Mouse (Mus musculus): ENCODE results near the gene Smn1.
"Not testable (repeated sequence)": the region's sequence is repeated elsewhere in the genome, so short reads cannot be mapped to it uniquely, and the experiment has no call there.

Smn1 gene

DNA sequence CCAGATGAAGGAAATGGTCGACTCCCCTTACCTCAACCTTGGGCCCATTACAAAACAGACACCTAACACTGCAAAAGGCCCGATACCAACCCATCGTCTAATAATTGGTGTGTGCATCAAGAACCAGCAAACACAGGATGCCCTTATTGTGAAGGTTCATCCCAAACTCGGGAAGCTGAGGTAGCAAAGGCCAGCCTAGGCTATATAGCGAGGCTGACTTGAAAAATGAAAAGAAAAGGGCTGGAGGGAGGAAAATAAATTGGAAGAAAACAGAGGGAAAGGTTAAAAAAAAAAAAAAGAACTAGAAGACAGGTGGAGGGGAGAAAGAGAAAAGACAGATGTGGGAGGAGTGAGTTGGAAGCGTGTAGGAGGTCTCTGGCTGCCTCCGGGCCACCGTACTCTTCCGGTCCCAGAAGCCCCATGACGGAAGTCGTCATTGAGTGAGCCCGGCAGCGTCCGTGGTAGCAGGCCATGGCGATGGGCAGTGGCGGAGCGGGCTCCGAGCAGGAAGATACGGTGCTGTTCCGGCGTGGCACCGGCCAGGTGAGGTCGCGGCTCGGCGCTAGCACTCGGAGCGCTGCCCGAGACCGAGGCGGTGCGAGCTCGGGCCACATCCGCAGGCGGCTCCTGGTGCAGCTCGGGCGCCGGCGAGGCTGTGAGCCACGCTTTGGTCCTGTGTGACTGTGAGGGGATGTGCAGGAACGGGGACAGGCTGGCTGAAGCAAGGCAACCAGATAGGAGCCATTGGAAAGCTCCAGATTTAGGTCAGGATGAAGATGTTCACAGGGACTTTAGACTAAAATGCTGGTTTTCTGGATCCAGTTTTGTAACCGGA, at the start of gene Smn1:
Gene Smn1, plus strand, starts transcription at position 430 of the 835 bp plus-strand sequence.
- peak; percentile 97 to 98 for DNase-seq (ENCODE audit: low spot score in 2 of 2)

- no peak for DNase-seq (ENCODE audit: low spot score in 2 of 2)
These were observed 25.8 kb upstream of the Smn1 start for GRCm38 (mm10) chr13:100098808-100099207.

GRCm38 (mm10) chr13:100103052-100103658, 21.5 kb upstream of the Smn1 start:
- no peak for DNase-seq (ENCODE audit: low spot score in 2 of 2)

- DNase-seq (ENCODE audit: low spot score in 2 of 2): peak; percentile 94 to 98
These were observed 20.9 kb upstream of the Smn1 start, which contains the start of gene Bdp1 for GRCm38 (mm10) chr13:100103748-100104254. TSS of gene Bdp1 (minus strand) at chr13:100104070.

DNA sequence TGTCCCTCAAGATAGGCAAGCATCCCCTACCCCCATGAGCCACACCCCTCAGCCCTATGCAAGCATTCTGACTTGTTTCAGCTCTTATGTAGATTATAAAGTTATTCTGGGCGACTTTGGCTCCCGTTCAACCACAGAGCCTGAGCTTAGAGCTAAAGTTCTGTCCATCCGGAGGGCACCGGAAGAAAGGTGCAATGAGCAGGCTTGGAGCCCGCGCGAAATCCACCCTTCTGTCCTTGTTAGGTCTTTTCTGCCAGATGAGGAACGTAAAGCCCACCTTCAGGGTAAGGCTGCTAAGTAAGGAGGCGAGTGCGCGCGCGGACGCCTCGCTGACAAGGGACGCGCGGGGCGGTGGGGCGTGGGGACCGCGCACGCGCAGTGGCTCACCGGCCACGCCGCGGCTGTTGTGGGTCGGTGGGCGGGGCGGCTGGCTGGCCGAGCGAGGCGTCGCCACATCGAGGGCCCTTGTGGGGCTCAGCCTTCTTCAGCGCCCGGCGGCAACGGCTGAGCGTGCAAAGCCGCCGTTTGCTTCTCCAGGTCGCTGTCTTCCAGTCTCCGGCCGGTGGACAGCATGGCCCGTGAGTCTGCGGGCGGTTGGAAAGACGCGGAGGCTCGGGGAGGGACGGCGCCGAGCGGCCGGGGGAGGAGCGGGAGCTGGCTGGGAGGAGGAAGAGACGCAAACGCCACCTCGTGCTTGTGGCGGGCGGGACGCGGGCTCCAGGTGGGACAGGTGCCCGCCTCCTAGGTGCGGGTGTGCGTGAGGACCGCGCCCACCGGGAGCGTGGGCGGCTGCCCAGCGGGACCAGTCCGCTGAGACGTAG, 16.8 kb upstream of the Smn1 start, which contains the start of gene Serf1:
Gene Serf1, plus strand, starts transcription at position 361 of the 821 bp plus-strand sequence.
- DNase-seq (ENCODE audit: low spot score in 2 of 2): peak; percentile 81

DNA sequence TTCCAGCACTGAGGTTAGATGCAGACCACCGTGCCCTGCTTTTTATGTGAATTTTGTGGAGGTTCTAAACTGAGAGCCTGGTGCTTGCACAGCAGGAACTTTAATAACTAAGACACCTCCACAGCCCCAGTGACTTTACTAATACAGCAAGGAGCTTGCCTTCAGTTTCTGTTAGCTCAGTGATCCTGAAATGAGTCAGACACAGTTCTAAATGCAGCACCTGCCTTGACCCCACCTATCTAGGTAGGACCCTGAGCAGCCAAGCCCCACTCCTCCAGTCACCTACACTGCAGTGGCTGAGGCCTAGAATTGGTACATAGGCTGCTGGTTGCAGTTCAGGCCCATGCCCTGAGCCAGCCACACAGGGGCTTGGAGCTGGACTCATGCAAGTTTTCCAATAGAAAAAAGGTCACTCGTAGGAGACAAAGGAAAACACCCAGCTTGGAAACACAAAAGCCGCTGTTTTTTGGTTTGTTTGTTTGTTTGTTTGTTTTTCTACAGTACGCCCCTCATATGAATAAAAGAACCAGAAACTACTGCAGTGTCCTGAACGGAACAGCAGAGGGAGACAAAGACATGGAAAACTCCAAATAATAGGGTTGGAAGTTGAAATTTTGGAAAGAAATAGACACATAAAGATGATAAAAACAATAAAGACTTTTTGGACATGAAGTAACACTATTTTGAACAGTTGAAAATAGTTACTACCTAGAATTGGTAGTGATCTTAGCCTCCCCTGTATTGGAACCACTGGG, 12.3 kb upstream of the Smn1 start:
- DNase-seq (ENCODE audit: low spot score in 2 of 2): no peak

DNA sequence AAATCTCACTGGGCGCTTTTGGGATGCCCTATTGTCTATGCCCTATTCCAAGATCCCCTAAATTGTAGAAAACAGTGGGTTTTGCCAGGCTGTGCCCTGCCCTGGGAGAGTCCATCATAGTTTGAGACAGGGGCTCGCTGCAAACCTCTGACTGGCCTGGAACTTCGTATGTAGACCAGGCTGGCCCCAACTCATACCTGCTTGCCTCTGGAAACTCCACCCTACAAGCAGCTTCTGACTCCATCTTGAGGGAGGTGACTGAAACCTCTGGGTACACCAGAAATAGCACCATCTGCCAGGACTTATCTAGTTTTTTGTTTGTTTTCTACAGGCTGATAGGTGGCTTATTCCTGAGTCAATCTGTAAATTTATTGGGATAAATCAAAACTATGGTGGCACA, 682 bp upstream of the Smn1 start:
- DNase-seq (ENCODE audit: low spot score in 2 of 2): no peak

DNA sequence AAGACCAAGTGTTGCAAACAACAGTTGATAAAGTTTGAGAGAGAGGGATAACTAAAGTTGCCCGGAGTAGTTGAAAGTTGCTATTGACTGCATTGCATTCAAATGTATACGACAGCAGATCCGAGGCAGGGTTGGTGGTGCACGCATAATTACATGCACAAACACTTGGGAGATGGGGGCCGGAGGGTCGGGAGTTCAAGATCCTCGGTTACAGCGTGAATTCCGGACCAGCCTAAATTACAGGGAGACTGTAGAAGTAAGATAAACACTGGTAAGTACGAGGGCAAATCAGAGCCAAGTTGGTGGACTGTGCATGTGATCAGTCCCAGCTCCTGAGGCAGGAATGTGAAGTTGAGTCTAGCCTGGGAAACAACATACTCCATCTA, 599 bp downstream of the Smn1 start:
- DNase-seq (ENCODE audit: low spot score in 2 of 2): no peak

DNA sequence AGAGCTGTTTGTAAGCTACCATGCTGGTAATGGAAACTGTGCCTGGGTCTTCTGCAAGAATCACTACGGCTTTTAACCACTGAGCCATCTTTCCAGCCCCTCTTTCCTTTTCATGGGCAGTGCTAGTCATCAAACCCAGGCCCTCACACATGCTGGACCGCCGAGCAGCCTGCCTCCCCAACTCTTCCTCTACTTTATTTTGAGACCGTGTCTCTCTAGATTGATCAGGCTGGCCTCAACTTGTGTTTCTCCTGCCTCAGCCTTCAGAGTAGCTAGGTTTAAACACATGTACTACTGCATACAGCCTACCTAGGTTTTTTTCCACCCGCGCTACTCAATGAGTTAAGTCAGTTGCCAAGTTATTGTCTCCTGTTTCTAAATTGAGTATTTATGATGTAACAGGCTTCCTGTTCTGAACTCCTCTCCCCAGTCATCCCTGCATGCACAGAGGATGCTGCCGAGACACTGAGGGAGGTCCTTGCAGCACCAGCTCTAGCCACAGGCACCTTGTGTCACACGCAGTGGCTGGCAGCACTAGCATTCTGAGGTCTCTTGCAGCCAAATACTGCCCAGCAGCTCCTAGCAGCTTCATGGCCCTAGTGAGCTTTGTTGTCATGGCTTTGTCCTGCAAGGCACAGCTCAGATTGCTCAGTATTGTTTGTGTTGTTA, 17.1 kb downstream of the Smn1 start:
- no peak for DNase-seq (ENCODE audit: low spot score in 2 of 2)

DNA sequence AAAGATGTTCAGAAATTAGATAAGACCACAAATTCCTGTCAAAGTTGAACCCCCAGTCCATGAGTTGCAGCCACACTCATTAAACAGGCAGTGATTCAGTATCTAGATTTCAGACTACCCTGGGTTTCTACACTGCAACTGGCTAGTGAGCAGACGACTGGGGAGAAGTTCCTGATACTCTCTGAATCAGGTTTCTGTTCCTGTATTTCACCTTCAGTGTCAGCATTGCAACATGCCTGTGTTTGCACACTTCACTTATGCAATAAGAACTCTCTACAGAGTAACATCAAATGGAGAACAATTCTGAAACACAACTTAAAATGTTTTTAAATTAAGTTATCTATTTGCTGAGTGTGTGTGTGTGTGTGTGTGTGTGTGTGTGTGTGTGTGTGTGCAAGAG, 28.0 kb downstream of the Smn1 start:
- DNase-seq (ENCODE audit: low spot score in 2 of 2): no peak

DNA sequence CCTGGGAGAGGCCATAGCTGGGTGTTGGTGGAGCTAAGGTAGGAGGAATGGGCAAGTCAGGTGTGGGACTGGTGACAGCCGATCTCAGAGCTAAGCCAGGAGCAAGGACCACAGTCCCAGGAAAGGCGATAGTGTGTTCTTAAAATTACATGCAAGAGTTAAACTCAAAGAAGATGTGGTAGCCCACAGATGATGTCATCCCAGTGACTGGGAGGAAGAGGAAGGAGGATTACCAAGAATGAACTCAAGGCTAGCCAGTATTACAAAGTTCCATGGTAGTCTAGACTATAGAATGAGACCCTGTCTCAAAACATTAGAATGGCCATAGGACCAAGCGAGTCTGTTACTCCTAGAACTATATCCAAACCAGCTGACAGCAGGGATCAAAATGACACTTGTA, 32.0 kb downstream of the Smn1 start:
- no peak for DNase-seq (ENCODE audit: low spot score in 2 of 2)

- not testable (repeated sequence) for DNase-seq (ENCODE audit: low spot score in 2 of 2)
These were observed 36.7 kb downstream of the Smn1 start for GRCm38 (mm10) chr13:100161171-100161870.

- DNase-seq (ENCODE audit: low spot score in 2 of 2): not testable (repeated sequence)
These were observed 37.8 kb downstream of the Smn1 start for GRCm38 (mm10) chr13:100162467-100162866.

- DNase-seq (ENCODE audit: low spot score in 2 of 2): not testable (repeated sequence)
These were observed 41.7 kb downstream of the Smn1 start for GRCm38 (mm10) chr13:100166378-100166777.

- DNase-seq (ENCODE audit: low spot score in 2 of 2): not testable (repeated sequence)
These were observed 49.7 kb downstream of the Smn1 start for GRCm38 (mm10) chr13:100174360-100174759.

DNA sequence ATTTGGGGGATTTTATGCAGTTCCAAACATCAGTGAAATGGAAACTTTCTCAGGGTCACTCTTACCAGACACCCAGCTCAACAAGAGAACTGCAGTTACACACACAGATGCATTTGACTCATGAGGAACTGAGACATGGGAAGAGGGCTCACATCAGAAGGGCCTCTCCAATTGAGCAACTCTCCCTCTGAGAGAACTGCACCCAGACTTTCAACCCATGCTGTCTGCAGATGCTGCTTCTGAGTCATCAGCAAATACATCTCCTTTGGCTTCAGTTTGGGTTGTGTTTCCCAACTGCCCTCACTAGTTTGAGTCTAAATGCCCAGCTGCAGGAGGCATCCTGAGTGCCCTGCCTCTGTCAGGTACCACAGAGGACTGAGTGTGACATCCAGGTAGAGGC, 58.5 kb downstream of the Smn1 start:
- not testable (repeated sequence) for DNase-seq (ENCODE audit: low spot score in 2 of 2)

All from frontal cortex, postnatal 36 days (tissue).